24 mouse cellular contexts compared by ENCODE assay signal in genomic region chr6:109848313-109848712, GRCm38 (mm10).
DNase-seq lines count a peak whose midpoint lies in the region; ATAC-seq and TF ChIP-seq lines count a peak whose summit lies in the region.
"Had no signal": no experiment of that assay in that cellular context is flagged by ENCODE, and none has a peak within 500 bp of the region (broad histone marks: within the 10 kb centered on the region; RNA-seq: fewer than 3 reads in every experiment).

No protein-coding gene starts in this region.

- no peaks in the 10 kb centered on the region for H3K36me3 ChIP-seq in megakaryocyte, embryonic 14.5 days (replicated peaks; ENCODE audit: low read length)
- no peaks in the 10 kb centered on the region for H3K36me3 ChIP-seq in CH12.LX (replicated peaks in 1 of 2; ENCODE audit: control insufficient read depth in 1 of 2, insufficient read depth in 1 of 2, low read length in 1 of 2)
- no peaks in the 10 kb centered on the region for H3K36me3 ChIP-seq in hindbrain, embryonic 13.5 days
- H3K36me3 ChIP-seq: embryonic facial prominence, embryonic 10.5 days; embryonic facial prominence, embryonic 12.5 days; forebrain, embryonic 15.5 days had no signal

- 87% methylated on average over 3 of the region's 3 CpGs for WGBS in hindbrain, embryonic 13.5 days

- peak; percentile 62 for TF ChIP-seq EP300 in CH12.LX (IDR thresholded peaks at IDR 0.05; ENCODE audit: low read length)

- in situ Hi-C loops in CH12.LX (cut with MboI; ENCODE audit: low pct_ligation_motif_present, low pct_unique_long_range_greater_than_20kb, low sequenced_read_pairs): no loop called here

- TF ChIP-seq CTCF in CH12.LX (conservative IDR thresholded peaks at IDR 0.05 in 1 of 2, IDR thresholded peaks at IDR 0.05 in 1 of 2; ENCODE audit: low read depth in 2 of 2, low read length in 2 of 2): no peak

- no peak for ATAC-seq in megakaryocyte, adult 5-6 weeks (ENCODE audit: poor library complexity, severe bottlenecking)
- no peak for ATAC-seq in hindbrain, embryonic 13.5 days (ENCODE audit: low FRiP score)
- ATAC-seq: activated CD4-positive, CD25-positive, alpha-beta regulatory T cell, adult 4 months; CD4-positive, CD25-positive, alpha-beta regulatory T cell, adult 4 months; forebrain, embryonic 13.5 days; forebrain, embryonic 15.5 days; forebrain, postnatal 0 days; Patski had no signal

- H3K4me2 ChIP-seq in CH12.LX (ENCODE audit: insufficient read depth, low read depth, poor library complexity, severe bottlenecking): peak overlapping the region; percentile 71; the same call in 1 of the 2 replicates
- no peak overlapping the region for H3K4me2 ChIP-seq in hindbrain, embryonic 13.5 days
- H3K4me2 ChIP-seq: embryonic facial prominence, embryonic 12.5 days; forebrain, embryonic 13.5 days; forebrain, embryonic 15.5 days had no signal

- no peaks in the 10 kb centered on the region for H3K27me3 ChIP-seq in megakaryocyte, embryonic 14.5 days (replicated peaks)
- no peaks in the 10 kb centered on the region for H3K27me3 ChIP-seq in CH12.LX (replicated peaks)
- H3K27me3 ChIP-seq in hindbrain, embryonic 13.5 days: no peaks in the 10 kb centered on the region
- H3K27me3 ChIP-seq: embryonic facial prominence, embryonic 12.5 days; forebrain, embryonic 13.5 days; forebrain, embryonic 15.5 days; Patski had no signal

- TF ChIP-seq POLR2A in CH12.LX (IDR thresholded peaks at IDR 0.05; ENCODE audit: low read depth, low read length): no peak

- H3K9ac ChIP-seq in CH12.LX (ENCODE audit: insufficient read depth, low read depth): peak overlapping the region; percentile 53; the same call in 1 of the 2 replicates
- H3K9ac ChIP-seq in hindbrain, embryonic 13.5 days: no peak overlapping the region
- H3K9ac ChIP-seq: embryonic facial prominence, embryonic 12.5 days; forebrain, embryonic 13.5 days; forebrain, embryonic 15.5 days; forebrain, postnatal 0 days had no signal

- no peaks in the 10 kb centered on the region for H3K79me2 ChIP-seq in CH12.LX (replicated peaks; ENCODE audit: control insufficient read depth, extremely low read depth, insufficient read depth, poor library complexity, severe bottlenecking)

- peaks cover 3% of the 10 kb centered on the region; the same call in 1 of the 2 replicates for H3K9me3 ChIP-seq in megakaryocyte, embryonic 14.5 days
- H3K9me3 ChIP-seq in CH12.LX (replicated peaks; ENCODE audit: low read length): no peaks in the 10 kb centered on the region
- 0 out of 2 replicates have a peak, but pooled peaks cover 8% of the 10 kb centered on the region for H3K9me3 ChIP-seq in hindbrain, embryonic 13.5 days
- H3K9me3 ChIP-seq: embryonic facial prominence, embryonic 10.5 days; embryonic facial prominence, embryonic 12.5 days; forebrain, embryonic 13.5 days; forebrain, embryonic 15.5 days had no signal

- H3K27ac ChIP-seq in CH12.LX (ENCODE audit: insufficient read depth, low read depth): no peak overlapping the region
- H3K27ac ChIP-seq in hindbrain, embryonic 13.5 days: no peak overlapping the region
- H3K27ac ChIP-seq: embryonic facial prominence, embryonic 10.5 days; embryonic facial prominence, embryonic 12.5 days; forebrain, embryonic 13.5 days; forebrain, embryonic 15.5 days had no signal

- dilution Hi-C loops in CH12.LX (cut with MboI; ENCODE audit: extremely low pct_ligation_motif_present, extremely low pct_unique_long_range_greater_than_20kb, low sequenced_read_pairs): no loop called here

- no peak for TF ChIP-seq RAD21 in CH12.LX (IDR thresholded peaks at IDR 0.05; ENCODE audit: low read depth, low read length)

- DNase-seq in CH12.LX (ENCODE audit: extremely low read depth): peak; percentile 51
- peak; percentile 0 for DNase-seq in induced T-regulatory cell, adult 2 months (ENCODE audit: low read depth)
- DNase-seq in left cerebral cortex, postnatal 25 days (ENCODE audit: low spot score in 2 of 2): no peak
- DNase-seq in kidney, adult 11 months: no peak
- DNase-seq: adrenal gland, adult 8-10 months; adrenal gland, postnatal 14 days; adrenal gland, postnatal 36 days; B cell, adult 2 months; cerebellum, adult 11-12 months; cerebellum, adult 2 months; cerebellum, adult 9-10 months; cerebellum, postnatal 10 days; cerebellum, postnatal 25 days; forebrain, postnatal 0 days had no signal

- intact Hi-C loops in left cerebral cortex, postnatal 25 days (cut with DNase I): no loop called here

- H3K4me3 ChIP-seq in megakaryocyte, embryonic 14.5 days (replicated peaks): peak overlapping the region; percentile 83
- H3K4me3 ChIP-seq in CH12.LX (replicated peaks in 1 of 3; ENCODE audit: low read depth in 2 of 3, low read length in 2 of 3, poor library complexity in 1 of 3): peak overlapping the region in 2 of 3 experiments; percentile 30 to 38
- H3K4me3 ChIP-seq in hindbrain, embryonic 13.5 days: no peak overlapping the region
- H3K4me3 ChIP-seq: embryonic facial prominence, embryonic 10.5 days; embryonic facial prominence, embryonic 12.5 days; forebrain, embryonic 13.5 days; forebrain, embryonic 15.5 days had no signal

- H3K4me1 ChIP-seq in megakaryocyte, embryonic 14.5 days: no peaks in the 10 kb centered on the region
- peaks cover 0 to 3% of the 10 kb centered on the region in 2 experiments; a peak in 1 of 4 replicates for H3K4me1 ChIP-seq in CH12.LX (ENCODE audit: control insufficient read depth in 1 of 2, insufficient read depth in 2 of 2)
- H3K4me1 ChIP-seq in hindbrain, embryonic 13.5 days (replicated peaks): no peaks in the 10 kb centered on the region
- H3K4me1 ChIP-seq: embryonic facial prominence, embryonic 10.5 days; embryonic facial prominence, embryonic 12.5 days; forebrain, embryonic 13.5 days; forebrain, embryonic 15.5 days had no signal

TF ChIP-seq in CH12.LX, 34 proteins besides CTCF, POLR2A, EP300 and RAD21:
- no peak for TF ChIP-seq ZC3H11A (IDR thresholded peaks at IDR 0.05; ENCODE audit: low read depth, low read length)
- no peak for TF ChIP-seq JUND (conservative IDR thresholded peaks at IDR 0.05; ENCODE audit: low read depth, low read length)
- TF ChIP-seq BHLHE40 (IDR thresholded peaks at IDR 0.05; ENCODE audit: low read depth, low read length): 0 out of 2 replicates have a peak, but pooled peaks have one; percentile 18
- no peak for TF ChIP-seq UBTF (IDR thresholded peaks at IDR 0.05; ENCODE audit: low read depth, low read length)
- TF ChIP-seq MAFK (IDR thresholded peaks at IDR 0.05; ENCODE audit: insufficient replicate concordance, low read length): no peak
- no peak for TF ChIP-seq ZKSCAN1 (IDR thresholded peaks at IDR 0.05; ENCODE audit: borderline replicate concordance, low read depth, low read length)
- no peak for TF ChIP-seq CHD2 (IDR thresholded peaks at IDR 0.05; ENCODE audit: low read length)
- no peak for TF ChIP-seq HCFC1 (IDR thresholded peaks at IDR 0.05; ENCODE audit: low read depth, low read length)
- TF ChIP-seq USF2 (conservative IDR thresholded peaks at IDR 0.05; ENCODE audit: low read depth, low read length): no peak
- TF ChIP-seq JUN (IDR thresholded peaks at IDR 0.05; ENCODE audit: insufficient read depth, low read depth, low read length): no peak
- TF ChIP-seq IRF4 (IDR thresholded peaks at IDR 0.05; ENCODE audit: low read depth, low read length): peak; percentile 86
- TF ChIP-seq TCF12 (IDR thresholded peaks at IDR 0.05; ENCODE audit: low read depth, low read length): no peak
- TF ChIP-seq E2F4 (IDR thresholded peaks at IDR 0.05; ENCODE audit: insufficient replicate concordance, low read depth, low read length): no peak
- TF ChIP-seq TBP (conservative IDR thresholded peaks at IDR 0.05; ENCODE audit: low read depth, low read length): no peak
- TF ChIP-seq ETS1 (conservative IDR thresholded peaks at IDR 0.05; ENCODE audit: low read depth, low read length): peak; percentile 67
- TF ChIP-seq PAX5 (IDR thresholded peaks at IDR 0.05; ENCODE audit: low read length): no peak
- TF ChIP-seq NRF1 (IDR thresholded peaks at IDR 0.05; ENCODE audit: low read depth, low read length): no peak
- no peak for TF ChIP-seq MAZ (IDR thresholded peaks at IDR 0.05; ENCODE audit: low read depth, low read length)
- no peak for TF ChIP-seq ZMIZ1 (IDR thresholded peaks at IDR 0.05; ENCODE audit: low read depth, low read length)
- TF ChIP-seq GABPA (IDR thresholded peaks at IDR 0.05; ENCODE audit: insufficient replicate concordance, low read depth, low read length): no peak
- TF ChIP-seq USF1 (IDR thresholded peaks at IDR 0.05; ENCODE audit: low read depth, low read length): no peak
- no peak for TF ChIP-seq ELF1 (IDR thresholded peaks at IDR 0.05; ENCODE audit: low read depth, low read length)
- TF ChIP-seq MYC (IDR thresholded peaks at IDR 0.05; ENCODE audit: low read depth, low read length): no peak
- TF ChIP-seq POLR2AphosphoS2 (IDR thresholded peaks at IDR 0.05; ENCODE audit: low read depth, low read length): no peak
- TF ChIP-seq MEF2A (IDR thresholded peaks at IDR 0.05; ENCODE audit: borderline replicate concordance, low read depth, low read length): peak; percentile 24; the same call in 1 of the 2 replicates
TF ChIP-seq in CH12.LX: peak in this region for 4.

Comparison
In these comparisons a context has a peak if more than half of its experiments do, and no peak if none do; other contexts are left out.
1. DNase-seq: peak in CH12.LX (single experiment) and induced T-regulatory cell, adult 2 months (single experiment); none in left cerebral cortex, postnatal 25 days (0 of 2) and kidney, adult 11 months (single experiment).